ENCODE assay signal across 8 mouse cellular contexts in the genomic region with DNA sequence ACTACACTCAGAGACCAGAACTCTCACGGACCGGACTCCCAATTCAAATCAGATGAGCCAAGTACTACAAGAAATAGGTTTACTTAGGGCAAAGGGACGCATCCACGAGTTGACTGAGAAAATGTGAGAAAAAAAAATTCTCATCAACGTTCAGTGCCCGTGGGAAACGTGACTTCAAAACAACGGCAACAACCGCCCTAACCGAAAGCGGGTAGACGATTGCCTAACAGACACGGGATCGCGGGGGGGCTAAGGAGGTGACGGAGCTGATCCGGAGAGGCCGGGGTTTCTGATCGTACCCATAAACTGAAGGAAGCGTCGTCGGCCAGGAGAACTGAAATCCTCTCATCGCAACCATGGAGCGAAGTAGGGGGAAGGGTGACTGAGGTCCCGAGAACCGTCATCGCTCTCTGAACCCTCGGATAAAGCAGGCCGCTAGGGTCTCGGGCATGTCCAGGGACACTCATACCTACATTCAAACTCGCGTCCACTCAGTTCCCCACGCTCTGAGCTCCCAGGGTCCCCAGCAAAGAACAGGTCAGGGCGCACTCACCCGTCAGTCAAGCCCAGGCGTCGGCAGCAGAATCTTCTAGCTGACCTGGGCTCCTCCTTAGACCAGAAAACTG. TPM values are rescaled to one million over a fixed set of nuclear protein-coding genes. Genes with fewer than 3 reads are reported as not detected.
DNase-seq lines count a peak whose midpoint lies in the region; ATAC-seq and TF ChIP-seq lines count a peak whose summit lies in the region.

Eaf1 (plus strand) TSS at position 51 of the 626 bp plus-strand sequence.

- no peak for DNase-seq in layer of hippocampus, adult 18-20 months (ENCODE audit: low spot score in 2 of 2)
- DNase-seq in layer of hippocampus, adult 9-10 months (ENCODE audit: low spot score) = no peak
- peak; percentile 67 for DNase-seq in adipocyte (ENCODE audit: low spot score)
- no peak for DNase-seq in hindbrain, embryonic 14.5 days (ENCODE audit: low spot score)
- peak; percentile 16 for DNase-seq in limb, embryonic 14.5 days (ENCODE audit: low spot score)
- DNase-seq in embryo, embryonic 11 days = no peak

- H3K27me3 ChIP-seq in forebrain, embryonic 12.5 days = no peaks in the 10 kb centered on the region
- H3K27me3 ChIP-seq in hindbrain, embryonic 14.5 days (ENCODE audit: control insufficient read depth, insufficient read depth, low read length) = no peaks in the 10 kb centered on the region
- no peaks in the 10 kb centered on the region for H3K27me3 ChIP-seq in limb, embryonic 14.5 days (ENCODE audit: control insufficient read depth, insufficient read depth, low read length)
- no peaks in the 10 kb centered on the region for H3K27me3 ChIP-seq in midbrain, embryonic 16.5 days (ENCODE audit: control insufficient read depth, insufficient read depth, low read depth, low read length)

- no peak; the same call in 1 of the 2 replicates for ATAC-seq in forebrain, embryonic 12.5 days (ENCODE audit: low FRiP score)
- ATAC-seq in hindbrain, embryonic 14.5 days (ENCODE audit: low FRiP score) = no peak; the same call in 1 of the 2 replicates
- ATAC-seq in limb, embryonic 14.5 days (ENCODE audit: low FRiP score, low read depth) = peak; percentile 44
- peak; percentile 47 for ATAC-seq in midbrain, embryonic 16.5 days

- H3K9ac ChIP-seq in forebrain, embryonic 12.5 days = peak within 1 kb of the TSS; percentile 88
- peak within 1 kb of the TSS; percentile 86 for H3K9ac ChIP-seq in hindbrain, embryonic 14.5 days
- peak within 1 kb of the TSS; percentile 83 for H3K9ac ChIP-seq in limb, embryonic 14.5 days (ENCODE audit: low read depth, low read length, severe bottlenecking)
- peak within 1 kb of the TSS; percentile 90 for H3K9ac ChIP-seq in midbrain, embryonic 16.5 days (ENCODE audit: low read depth, low read length)

- H3K9me3 ChIP-seq in forebrain, embryonic 12.5 days = no peaks in the 10 kb centered on the region
- no peaks in the 10 kb centered on the region for H3K9me3 ChIP-seq in hindbrain, embryonic 14.5 days (ENCODE audit: control insufficient read depth, low read length)
- H3K9me3 ChIP-seq in limb, embryonic 14.5 days (ENCODE audit: control insufficient read depth, low read length) = no peaks in the 10 kb centered on the region
- H3K9me3 ChIP-seq in midbrain, embryonic 16.5 days (replicated peaks; ENCODE audit: control insufficient read depth, low read length, poor library complexity, severe bottlenecking) = no peaks in the 10 kb centered on the region

- TF ChIP-seq POLR2A in limb, embryonic 14.5 days (IDR thresholded peaks at IDR 0.05; ENCODE audit: borderline replicate concordance, extremely low read depth, insufficient read depth, insufficient read length) = no peak

- H3K4me2 ChIP-seq in forebrain, embryonic 12.5 days = peak within 1 kb of the TSS; percentile 94
- H3K4me2 ChIP-seq in hindbrain, embryonic 14.5 days (replicated peaks) = peak within 1 kb of the TSS; percentile 92
- peak within 1 kb of the TSS; percentile 85 for H3K4me2 ChIP-seq in limb, embryonic 14.5 days (replicated peaks; ENCODE audit: low read depth, low read length, severe bottlenecking)
- H3K4me2 ChIP-seq in midbrain, embryonic 16.5 days (ENCODE audit: low read length) = peak within 1 kb of the TSS; percentile 87

- WGBS in forebrain, embryonic 12.5 days = 1% methylated on average over 37 of the region's 37 CpGs
- WGBS in hindbrain, embryonic 14.5 days = 2% methylated on average over 37 of the region's 37 CpGs
- 1% methylated on average over 37 of the region's 37 CpGs for WGBS in limb, embryonic 14.5 days
- WGBS in midbrain, embryonic 16.5 days = 2% methylated on average over 37 of the region's 37 CpGs

- H3K36me3 ChIP-seq in forebrain, embryonic 12.5 days (replicated peaks) = peaks cover 40% of the 10 kb centered on the region
- peaks cover 44% of the 10 kb centered on the region for H3K36me3 ChIP-seq in hindbrain, embryonic 14.5 days (replicated peaks; ENCODE audit: control insufficient read depth, insufficient read depth)
- H3K36me3 ChIP-seq in limb, embryonic 14.5 days (ENCODE audit: control insufficient read depth, insufficient read depth, low read length) = peaks cover 42% of the 10 kb centered on the region
- peaks cover 5% of the 10 kb centered on the region; the same call in 1 of the 2 replicates for H3K36me3 ChIP-seq in midbrain, embryonic 16.5 days (ENCODE audit: control insufficient read depth, insufficient read depth, low read length)

- peak within 1 kb of the TSS; percentile 87 for H3K27ac ChIP-seq in forebrain, embryonic 12.5 days
- peak within 1 kb of the TSS; percentile 86 for H3K27ac ChIP-seq in hindbrain, embryonic 14.5 days
- H3K27ac ChIP-seq in limb, embryonic 14.5 days (replicated peaks; ENCODE audit: low read depth, low read length) = peak within 1 kb of the TSS; percentile 87
- H3K27ac ChIP-seq in midbrain, embryonic 16.5 days (ENCODE audit: low read length) = peak within 1 kb of the TSS; percentile 79

- peaks cover 31% of the 10 kb centered on the region for H3K4me1 ChIP-seq in forebrain, embryonic 12.5 days
- H3K4me1 ChIP-seq in hindbrain, embryonic 14.5 days (replicated peaks; ENCODE audit: control insufficient read depth, insufficient read depth, low read length) = peaks cover 30% of the 10 kb centered on the region
- H3K4me1 ChIP-seq in limb, embryonic 14.5 days (ENCODE audit: control insufficient read depth, insufficient read depth, low read length) = peaks cover 19% of the 10 kb centered on the region
- H3K4me1 ChIP-seq in midbrain, embryonic 16.5 days (ENCODE audit: control insufficient read depth, insufficient read depth, low read length) = peaks cover 32% of the 10 kb centered on the region

- peak within 1 kb of the TSS; percentile 77 for H3K4me3 ChIP-seq in forebrain, embryonic 12.5 days (replicated peaks)
- H3K4me3 ChIP-seq in hindbrain, embryonic 14.5 days (replicated peaks; ENCODE audit: low read length) = peak within 1 kb of the TSS; percentile 93
- peak within 1 kb of the TSS; percentile 85 for H3K4me3 ChIP-seq in limb, embryonic 14.5 days (replicated peaks; ENCODE audit: low read length)
- peak within 1 kb of the TSS; percentile 94 for H3K4me3 ChIP-seq in midbrain, embryonic 16.5 days (ENCODE audit: low read depth, low read length)

RNA-seq across cellular contexts. Expression of gene Eaf1, which starts in this region (rescaled TPM):
- 10 to 100 TPM; 19.1 to 20.3 TPM for total RNA-seq in layer of hippocampus, adult 18-20 months (2021)
- 21.6 and 22.8 TPM in 2 replicates for polyA plus RNA-seq in forebrain, embryonic 12.5 days (2016; fragmentation: Nextera tagmentation; extraction: Ambion mirVana)
- 9.3 and 10.0 TPM in 2 replicates for polyA plus RNA-seq in hindbrain, embryonic 14.5 days (2014; fragmentation: Nextera tagmentation; extraction: Ambion mirVana)
- 37.4 and 41.3 TPM in 2 replicates for polyA plus RNA-seq in limb, embryonic 14.5 days (2012; rRNA removed)
- polyA plus RNA-seq in limb, embryonic 14.5 days (2014; fragmentation: Nextera tagmentation; extraction: Ambion mirVana) = 22.6 and 23.3 TPM in 2 replicates
- polyA plus RNA-seq in midbrain, embryonic 16.5 days (2015; fragmentation: Nextera tagmentation; extraction: Ambion mirVana) = 7.3 and 8.6 TPM in 2 replicates

Comparison
In these comparisons a context has a peak if more than half of its experiments do, and no peak if none do; other contexts are left out.
1. DNase-seq: peak in adipocyte (single experiment) and limb, embryonic 14.5 days (single experiment); none in layer of hippocampus, adult 18-20 months (0 of 2), layer of hippocampus, adult 9-10 months (single experiment), hindbrain, embryonic 14.5 days (single experiment) and embryo, embryonic 11 days (single experiment).
2. ATAC-seq: peak in limb, embryonic 14.5 days (single experiment) and midbrain, embryonic 16.5 days (single experiment); none in forebrain, embryonic 12.5 days (single experiment) and hindbrain, embryonic 14.5 days (single experiment).
3. Peak in every context shown above with its lines, with median percentiles within 50 percentile points of each other: H3K27ac ChIP-seq, H3K4me2 ChIP-seq, H3K4me3 ChIP-seq and H3K9ac ChIP-seq.